Mouse (Mus musculus) neural tube, embryonic 10.5 days (tissue): ENCODE measurements around the gene Nnat.

Source experiments
- DNase-seq: peaks from one replicate; pipeline ENCODE4 v3.0.0-alpha.2; 2017; ENCODE audit warnings: low spot score; ENCODE audit errors: extremely low spot score

The Nnat gene

DNA sequence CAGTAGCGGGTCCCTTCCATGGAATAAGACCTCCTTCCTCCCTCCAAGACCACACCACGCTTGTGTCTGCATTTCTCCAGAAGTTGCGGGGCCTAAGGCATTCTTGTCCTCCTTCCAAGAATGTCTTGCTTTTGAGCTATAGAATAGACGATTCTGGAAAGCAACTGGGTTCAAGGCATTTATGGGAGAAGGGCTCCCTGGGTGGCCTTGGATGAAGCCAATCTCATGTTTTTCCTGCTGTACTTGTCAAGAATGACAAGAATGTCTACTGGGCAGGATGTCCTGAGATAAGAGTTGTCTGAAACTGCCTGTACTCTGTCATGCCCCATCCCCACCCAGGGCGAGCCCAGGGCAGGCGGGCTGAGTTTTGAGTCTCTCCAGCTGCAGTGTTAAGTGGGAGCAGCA, 41.6 kb downstream of the Nnat start:
- DNase-seq = no peak

DNA sequence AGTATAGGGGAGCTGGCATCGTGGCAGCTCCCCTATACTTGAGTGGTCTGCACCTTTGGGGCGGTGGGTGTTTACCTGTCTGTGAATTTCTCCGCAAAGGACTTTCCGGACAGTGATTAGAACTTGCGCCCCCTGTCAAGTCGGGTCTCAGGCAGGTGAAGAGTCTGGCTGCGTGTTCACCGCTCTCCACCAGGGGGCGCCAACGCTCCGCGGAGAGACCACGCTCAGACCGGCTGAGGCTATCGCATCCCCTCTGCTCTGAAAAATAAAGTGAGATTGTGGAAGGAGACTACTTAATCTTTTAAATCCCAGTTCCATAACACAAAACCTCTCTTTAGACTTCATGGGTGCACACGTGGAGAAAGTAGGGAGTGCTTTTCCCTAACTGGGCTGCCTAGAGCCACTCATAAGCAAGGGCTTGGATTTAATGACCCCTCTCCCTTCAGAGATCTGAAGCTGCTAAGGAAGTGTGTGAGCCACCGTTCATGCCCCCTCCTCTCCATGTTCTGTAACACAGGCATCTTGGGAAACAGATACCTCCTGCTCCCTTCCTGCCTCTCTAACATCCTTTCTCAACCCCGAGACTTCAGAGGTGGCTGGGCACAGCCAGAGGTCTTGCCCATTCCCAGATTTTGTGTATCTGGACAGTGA, 45.3 kb downstream of the Nnat start:
- peak; percentile 91 for DNase-seq

DNA sequence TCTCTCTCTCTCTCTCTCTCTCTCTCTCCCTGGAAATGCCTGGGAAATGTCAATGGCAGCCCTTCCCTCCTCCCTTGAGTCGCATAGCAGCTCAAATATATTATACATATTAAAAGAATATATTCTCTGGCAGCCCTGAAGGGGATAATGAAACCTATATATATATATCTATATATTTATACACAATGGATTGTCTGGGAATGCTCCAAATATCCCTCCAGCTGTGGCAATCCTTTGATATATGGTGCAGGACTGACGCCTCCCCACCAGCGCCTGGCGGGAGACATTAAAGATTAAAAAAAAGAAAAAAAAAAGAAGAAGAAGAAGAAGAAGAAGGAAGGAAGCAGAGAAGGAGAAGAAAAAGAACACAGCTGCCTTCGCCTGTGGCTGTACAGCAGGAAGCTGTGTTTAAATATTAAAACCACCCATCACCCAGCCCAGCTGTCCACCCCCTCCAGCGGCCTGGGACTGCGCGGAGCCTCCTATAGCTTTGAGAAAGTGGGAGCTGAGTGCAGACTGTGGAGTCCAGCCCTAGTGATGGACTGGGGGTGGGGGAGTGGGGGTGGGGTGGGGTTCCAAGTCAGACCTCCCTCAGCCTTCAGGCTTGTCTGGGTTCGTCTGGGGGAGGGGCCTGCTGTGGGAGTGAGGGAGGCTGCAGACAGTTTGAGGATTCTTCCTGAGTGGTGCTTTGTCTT, 47.8 kb downstream of the Nnat start:
- DNase-seq = no peak

DNA sequence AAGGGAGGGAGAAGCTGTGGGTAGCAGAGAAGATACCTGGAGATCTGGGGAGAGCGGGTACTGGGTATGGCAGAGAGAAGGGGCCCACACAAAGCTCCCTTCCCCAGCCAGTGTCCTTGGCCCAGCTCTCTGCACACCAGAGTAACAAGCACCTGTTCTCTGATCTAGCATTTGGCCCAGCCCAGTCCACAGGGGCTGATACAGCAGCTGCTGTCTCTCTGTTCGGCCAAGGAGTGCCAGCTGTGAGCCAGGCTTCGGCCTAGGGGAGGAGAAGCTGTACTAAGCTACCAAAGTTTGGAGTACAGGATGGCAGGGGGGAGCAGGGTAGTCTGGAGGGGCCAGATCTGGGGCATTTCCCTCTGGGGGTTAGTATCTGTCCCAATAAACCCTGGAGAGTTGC, 51.9 kb downstream of the Nnat start:
- DNase-seq = no peak
